Mouse (Mus musculus) olfactory bulb, adult 2 months (tissue): Measurements from ENCODE around the gene Kcne2.

ENCODE experiments used
- CTCF ChIP-seq: fragments of 200-500 bp; IDR thresholded peaks from 2 replicates; pipeline ENCODE4 v1.5.1; 2012; ENCODE audit warnings: low read depth, mild to moderate bottlenecking, low read length, moderate library complexity; ENCODE audit not compliant: insufficient read depth
- POLR2A ChIP-seq: fragments of 200-500 bp; IDR thresholded peaks from 2 replicates; pipeline ENCODE4 v1.6.1; 2012; ENCODE audit warnings: mild to moderate bottlenecking, low read depth, low read length, moderate library complexity; ENCODE audit not compliant: insufficient read depth

DNA sequence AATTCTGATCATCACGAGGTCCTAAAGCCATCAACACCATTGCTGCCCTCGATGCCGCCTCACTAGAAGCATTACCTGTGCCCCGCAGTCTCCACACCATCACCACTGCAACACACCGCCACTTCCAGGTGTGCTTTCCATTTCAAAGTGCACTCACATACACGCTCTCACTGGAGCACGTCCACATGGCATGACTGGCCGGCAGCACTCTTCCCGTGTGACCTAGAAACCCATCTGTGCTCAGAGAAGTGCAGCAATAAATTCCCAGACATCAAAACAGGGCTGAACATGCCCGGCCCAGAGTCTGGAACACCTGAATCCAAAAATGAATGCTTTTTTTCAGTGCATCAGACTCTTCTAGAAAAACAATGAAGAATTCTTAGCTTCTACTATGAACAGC lies 35.7 kb downstream of the Kcne2 start:
- TF ChIP-seq CTCF = no peak
- no peak for TF ChIP-seq POLR2A
